ENCODE assay signal across 17 mouse cellular contexts in the genomic region with DNA sequence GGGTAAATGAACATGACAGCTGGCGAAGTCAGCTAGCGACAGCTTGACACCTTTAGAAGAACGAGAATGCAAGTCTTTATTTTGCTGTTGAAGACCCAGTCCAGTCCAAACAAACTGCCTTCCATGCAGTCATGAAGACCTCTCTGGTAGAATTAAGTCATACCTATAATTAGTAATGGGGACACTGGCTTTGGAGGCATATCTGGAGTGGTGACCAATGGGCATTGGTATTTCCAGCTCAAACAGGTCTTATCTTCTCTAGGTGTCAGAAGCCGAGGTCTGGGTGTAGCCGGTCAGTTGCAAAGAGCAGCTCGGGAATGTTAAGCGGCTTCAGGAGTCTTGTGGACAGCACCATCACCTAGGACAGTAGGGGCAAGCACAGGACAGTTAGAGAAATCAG. TPM values are rescaled to one million over a fixed set of nuclear protein-coding genes. Genes with fewer than 3 reads are reported as not detected.
A peak's percentile ranks its signal among the peaks of the same experiment; 100 is the strongest.
DNase-seq lines count a peak whose midpoint lies in the region; ATAC-seq and TF ChIP-seq lines count a peak whose summit lies in the region.
"Had no signal": no experiment of that assay in that cellular context is flagged by ENCODE, and none has a peak within 500 bp of the region (broad histone marks: within the 10 kb centered on the region; RNA-seq: fewer than 3 reads in every experiment).

No protein-coding gene starts in this region.

- no peak for TF ChIP-seq CTCF in kidney, adult 2 months (conservative IDR thresholded peaks at IDR 0.05; ENCODE audit: insufficient read depth, insufficient read length, low read depth, low read length)
- TF ChIP-seq CTCF in cerebellum, adult 2 months (IDR thresholded peaks at IDR 0.05; ENCODE audit: borderline replicate concordance, insufficient read depth, low read depth, low read length), result no peak

- H3K27me3 ChIP-seq in kidney, adult 2 months (replicated peaks; ENCODE audit: control insufficient read depth, insufficient read depth, low read length), result no peaks in the 10 kb centered on the region
- no peaks in the 10 kb centered on the region for H3K27me3 ChIP-seq in embryonic facial prominence, embryonic 10.5 days (replicated peaks; ENCODE audit: low read depth, poor library complexity, severe bottlenecking)
- H3K27me3 ChIP-seq in heart, embryonic 10.5 days (ENCODE audit: insufficient read depth, poor library complexity, severe bottlenecking), result no peaks in the 10 kb centered on the region
- no peaks in the 10 kb centered on the region for H3K27me3 ChIP-seq in cerebellum, adult 2 months (ENCODE audit: control insufficient read depth, insufficient read depth, low read length)
- H3K27me3 ChIP-seq: midbrain, embryonic 12.5 days; stomach, embryonic 15.5 days had no signal

- H3K36me3 ChIP-seq in kidney, adult 2 months (ENCODE audit: control insufficient read depth, insufficient read depth, low read length), result no peaks in the 10 kb centered on the region
- H3K36me3 ChIP-seq in embryonic facial prominence, embryonic 10.5 days (replicated peaks), result 0 out of 2 replicates have a peak, but pooled peaks cover 6% of the 10 kb centered on the region
- 0 out of 2 replicates have a peak, but pooled peaks cover 3% of the 10 kb centered on the region for H3K36me3 ChIP-seq in heart, embryonic 10.5 days
- H3K36me3 ChIP-seq: midbrain, embryonic 12.5 days; stomach, embryonic 15.5 days had no signal

- H3K27ac ChIP-seq in kidney, adult 2 months (ENCODE audit: insufficient read depth, low read depth, low read length), result peak overlapping the region; percentile 21; the same call in 1 of the 2 replicates
- 0 out of 2 replicates have a peak overlapping the region, but pooled peaks have one; percentile 45 for H3K27ac ChIP-seq in embryonic facial prominence, embryonic 10.5 days (replicated peaks)
- H3K27ac ChIP-seq in heart, embryonic 10.5 days, result peak overlapping the region; percentile 89
- no peak overlapping the region for H3K27ac ChIP-seq in cerebellum, adult 2 months (ENCODE audit: insufficient read depth, low read length)
- H3K27ac ChIP-seq: hindbrain, embryonic 14.5 days; liver, embryonic 14.5 days; midbrain, embryonic 12.5 days; stomach, embryonic 15.5 days had no signal

- TF ChIP-seq POLR2A in kidney, adult 2 months (IDR thresholded peaks at IDR 0.05; ENCODE audit: low read depth, low read length), result no peak
- TF ChIP-seq POLR2A in cerebellum, adult 2 months (IDR thresholded peaks at IDR 0.05; ENCODE audit: borderline replicate concordance, insufficient read depth, low read length), result no peak

- peaks cover 4% of the 10 kb centered on the region for H3K9me3 ChIP-seq in embryonic facial prominence, embryonic 10.5 days
- H3K9me3 ChIP-seq in heart, embryonic 10.5 days, result no peaks in the 10 kb centered on the region
- H3K9me3 ChIP-seq: G1E; midbrain, embryonic 12.5 days; stomach, embryonic 15.5 days had no signal

- H3K4me3 ChIP-seq in kidney, adult 2 months (ENCODE audit: insufficient read depth, low read depth, low read length), result no peak overlapping the region
- no peak overlapping the region for H3K4me3 ChIP-seq in embryonic facial prominence, embryonic 10.5 days
- 0 out of 2 replicates have a peak overlapping the region, but pooled peaks have one; percentile 4 for H3K4me3 ChIP-seq in heart, embryonic 10.5 days
- H3K4me3 ChIP-seq in cerebellum, adult 2 months (replicated peaks; ENCODE audit: insufficient read depth, low read depth, low read length), result no peak overlapping the region
- H3K4me3 ChIP-seq: midbrain, embryonic 12.5 days; myocyte; stomach, embryonic 15.5 days had no signal

- WGBS in kidney, adult 2 months, result 83% methylated on average over 7 of the region's 7 CpGs
- WGBS in embryonic facial prominence, embryonic 10.5 days, result 88% methylated on average over 7 of the region's 7 CpGs
- 23% methylated on average over 7 of the region's 7 CpGs for WGBS in heart, embryonic 10.5 days
- WGBS in cerebellum, adult 2 months, result 81% methylated on average over 7 of the region's 7 CpGs

- no peak for ATAC-seq in activated CD4-positive, CD25-positive, alpha-beta regulatory T cell, adult 4 months
- ATAC-seq: forebrain, embryonic 16.5 days had no signal

- DNase-seq in kidney, adult 2 months, result no peak
- no peak for DNase-seq in kidney, adult 11 months
- no peak for DNase-seq in embryonic facial prominence, embryonic 10.5 days (ENCODE audit: low spot score)
- DNase-seq in heart, embryonic 10.5 days (ENCODE audit: low spot score), result peak; percentile 90
- peak; percentile 57 for DNase-seq in heart, postnatal 4 days
- no peak for DNase-seq in cerebellum, adult 2 months
- DNase-seq: cerebellum, adult 9-10 months; gastrocnemius, postnatal 14 days; lung, postnatal 10 days had no signal

- no peaks in the 10 kb centered on the region; the same call in 1 of the 2 replicates for H3K4me1 ChIP-seq in kidney, adult 2 months (ENCODE audit: control insufficient read depth, insufficient read depth, low read length)
- H3K4me1 ChIP-seq in embryonic facial prominence, embryonic 10.5 days, result peaks cover 55% of the 10 kb centered on the region
- H3K4me1 ChIP-seq in heart, embryonic 10.5 days, result peaks cover 74% of the 10 kb centered on the region
- peaks cover 12% of the 10 kb centered on the region for H3K4me1 ChIP-seq in cerebellum, adult 2 months (ENCODE audit: control insufficient read depth, insufficient read depth, low read length)

RNA-seq across cellular contexts. Expression of gene Rasl11b, which starts 11.0 kb away (rescaled TPM):
- polyA plus RNA-seq in kidney, adult 2 months (2012; rRNA removed), result 43.1 and 44.9 TPM in 2 replicates
- polyA plus RNA-seq in embryonic facial prominence, embryonic 10.5 days (2016; fragmentation: Nextera tagmentation; extraction: Ambion mirVana), result 46.3 and 58.0 TPM in 2 replicates
- 58.3 and 65.9 TPM in 2 replicates for polyA plus RNA-seq in heart, embryonic 10.5 days (2016; fragmentation: Nextera tagmentation; extraction: Ambion mirVana)
- 10 to 100 TPM; 71.9 to 73.4 TPM for total RNA-seq in heart, postnatal 4 days (2021)
- polyA plus RNA-seq in cerebellum, adult 2 months (2012; rRNA removed), result 40.7 and 44.3 TPM in 2 replicates
- polyA plus RNA-seq in activated CD4-positive, CD25-positive, alpha-beta regulatory T cell, adult 4 months (2017; shearing (Covaris generic)), result 1 to 10 TPM; 2.7 to 4.0 TPM

Comparison
In these comparisons a context has a peak if more than half of its experiments do, and no peak if none do; other contexts are left out.
1. DNase-seq: peak in heart, embryonic 10.5 days (single experiment) and heart, postnatal 4 days (single experiment); none in kidney, adult 2 months (single experiment), kidney, adult 11 months (single experiment), embryonic facial prominence, embryonic 10.5 days (single experiment) and cerebellum, adult 2 months (0 of 2).